Mouse (Mus musculus): Measurements from ENCODE around the gene Col23a1. TPM values are rescaled to one million over a fixed set of nuclear protein-coding genes. Genes with fewer than 3 reads are reported as not detected.

Col23a1 gene
- polyA plus RNA-seq, 1 experiment from 2014 or later, result 4.4 TPM

- no peaks in the 10 kb centered on the region for H3K9me3 ChIP-seq (ENCODE audit: control insufficient read depth, low read length)
- no peak overlapping the region for H3K4me2 ChIP-seq (ENCODE audit: low read length)
- H3K9ac ChIP-seq (ENCODE audit: low read depth, low read length), result no peak overlapping the region
- no peaks in the 10 kb centered on the region for H3K4me1 ChIP-seq (ENCODE audit: control insufficient read depth, insufficient read depth, low read depth, low read length)
- H3K36me3 ChIP-seq (ENCODE audit: control insufficient read depth, insufficient read depth, low read length), result no peaks in the 10 kb centered on the region
- no peak overlapping the region for H3K27ac ChIP-seq (ENCODE audit: low read depth, low read length)
- ATAC-seq, result no peak; the same call in 1 of the 2 replicates
- no peak overlapping the region for H3K4me3 ChIP-seq (ENCODE audit: low read length)
- 57% methylated on average over 13 of the region's 13 CpGs for WGBS
- no peaks in the 10 kb centered on the region for H3K27me3 ChIP-seq (replicated peaks; ENCODE audit: control insufficient read depth, insufficient read depth, low read length)
Observed at GRCm38 (mm10) chr11:51538919-51539758, 249.4 kb downstream of the Col23a1 start.

GRCm38 (mm10) chr11:51539759-51540282 is 250.1 kb downstream of the Col23a1 start:
- H3K27ac ChIP-seq (ENCODE audit: low read depth, low read length), result no peak overlapping the region
- H3K36me3 ChIP-seq (ENCODE audit: control insufficient read depth, insufficient read depth, low read length), result no peaks in the 10 kb centered on the region
- H3K4me3 ChIP-seq (ENCODE audit: low read length), result no peak overlapping the region
- no peaks in the 10 kb centered on the region for H3K27me3 ChIP-seq (replicated peaks; ENCODE audit: control insufficient read depth, insufficient read depth, low read length)
- ATAC-seq, result peak; percentile 88
- no peak overlapping the region for H3K9ac ChIP-seq (ENCODE audit: low read depth, low read length)
- H3K9me3 ChIP-seq (ENCODE audit: control insufficient read depth, low read length), result no peaks in the 10 kb centered on the region
- H3K4me1 ChIP-seq (ENCODE audit: control insufficient read depth, insufficient read depth, low read depth, low read length), result no peaks in the 10 kb centered on the region
- 19% methylated on average over 10 of the region's 10 CpGs for WGBS
- no peak overlapping the region for H3K4me2 ChIP-seq (ENCODE audit: low read length)

- no peak overlapping the region for H3K27ac ChIP-seq (ENCODE audit: low read depth, low read length)
- WGBS, result 58% methylated on average over 9 of the region's 9 CpGs
- no peaks in the 10 kb centered on the region for H3K9me3 ChIP-seq (ENCODE audit: control insufficient read depth, low read length)
- H3K36me3 ChIP-seq (ENCODE audit: control insufficient read depth, insufficient read depth, low read length), result no peaks in the 10 kb centered on the region
- no peaks in the 10 kb centered on the region for H3K4me1 ChIP-seq (ENCODE audit: control insufficient read depth, insufficient read depth, low read depth, low read length)
- H3K4me2 ChIP-seq (ENCODE audit: low read length), result no peak overlapping the region
- H3K4me3 ChIP-seq (ENCODE audit: low read length), result no peak overlapping the region
- ATAC-seq, result no peak
- H3K9ac ChIP-seq (ENCODE audit: low read depth, low read length), result no peak overlapping the region
- H3K27me3 ChIP-seq (replicated peaks; ENCODE audit: control insufficient read depth, insufficient read depth, low read length), result no peaks in the 10 kb centered on the region
Observed at GRCm38 (mm10) chr11:51542424-51542823, 252.7 kb downstream of the Col23a1 start.

GRCm38 (mm10) chr11:51543487-51544050 is 253.8 kb downstream of the Col23a1 start:
- H3K27ac ChIP-seq (ENCODE audit: low read depth, low read length), result no peak overlapping the region
- H3K4me1 ChIP-seq (ENCODE audit: control insufficient read depth, insufficient read depth, low read depth, low read length), result no peaks in the 10 kb centered on the region
- no peak overlapping the region for H3K4me2 ChIP-seq (ENCODE audit: low read length)
- no peak for ATAC-seq
- no peaks in the 10 kb centered on the region for H3K9me3 ChIP-seq (ENCODE audit: control insufficient read depth, low read length)
- H3K36me3 ChIP-seq (ENCODE audit: control insufficient read depth, insufficient read depth, low read length), result no peaks in the 10 kb centered on the region
- WGBS, result 35% methylated on average over 7 of the region's 7 CpGs
- no peaks in the 10 kb centered on the region for H3K27me3 ChIP-seq (replicated peaks; ENCODE audit: control insufficient read depth, insufficient read depth, low read length)
- H3K4me3 ChIP-seq (ENCODE audit: low read length), result no peak overlapping the region
- H3K9ac ChIP-seq (ENCODE audit: low read depth, low read length), result no peak overlapping the region

- H3K4me1 ChIP-seq (ENCODE audit: control insufficient read depth, insufficient read depth, low read depth, low read length), result no peaks in the 10 kb centered on the region
- 66% methylated on average over 2 of the region's 2 CpGs for WGBS
- H3K9ac ChIP-seq (ENCODE audit: low read depth, low read length), result no peak overlapping the region
- H3K9me3 ChIP-seq (ENCODE audit: control insufficient read depth, low read length), result no peaks in the 10 kb centered on the region
- no peaks in the 10 kb centered on the region for H3K27me3 ChIP-seq (replicated peaks; ENCODE audit: control insufficient read depth, insufficient read depth, low read length)
- H3K4me3 ChIP-seq (ENCODE audit: low read length), result no peak overlapping the region
- no peak for ATAC-seq
- H3K36me3 ChIP-seq (ENCODE audit: control insufficient read depth, insufficient read depth, low read length), result no peaks in the 10 kb centered on the region
- no peak overlapping the region for H3K4me2 ChIP-seq (ENCODE audit: low read length)
- H3K27ac ChIP-seq (ENCODE audit: low read depth, low read length), result no peak overlapping the region
Observed at GRCm38 (mm10) chr11:51544413-51544812, 254.7 kb downstream of the Col23a1 start.

GRCm38 (mm10) chr11:51545811-51546210 is 256.1 kb downstream of the Col23a1 start:
- no peak overlapping the region for H3K4me2 ChIP-seq (ENCODE audit: low read length)
- H3K27me3 ChIP-seq (replicated peaks; ENCODE audit: control insufficient read depth, insufficient read depth, low read length), result no peaks in the 10 kb centered on the region
- H3K9me3 ChIP-seq (ENCODE audit: control insufficient read depth, low read length), result no peaks in the 10 kb centered on the region
- no peaks in the 10 kb centered on the region for H3K36me3 ChIP-seq (ENCODE audit: control insufficient read depth, insufficient read depth, low read length)
- 74% methylated on average over 4 of the region's 4 CpGs for WGBS
- no peak overlapping the region for H3K9ac ChIP-seq (ENCODE audit: low read depth, low read length)
- no peak for ATAC-seq
- H3K4me3 ChIP-seq (ENCODE audit: low read length), result no peak overlapping the region
- H3K4me1 ChIP-seq (ENCODE audit: control insufficient read depth, insufficient read depth, low read depth, low read length), result no peaks in the 10 kb centered on the region
- H3K27ac ChIP-seq (ENCODE audit: low read depth, low read length), result no peak overlapping the region

- WGBS, result 66% methylated on average over 5 of the region's 5 CpGs
- no peaks in the 10 kb centered on the region; the same call in 1 of the 2 replicates for H3K4me1 ChIP-seq (ENCODE audit: control insufficient read depth, insufficient read depth, low read depth, low read length)
- H3K9ac ChIP-seq (ENCODE audit: low read depth, low read length), result no peak overlapping the region
- H3K9me3 ChIP-seq (ENCODE audit: control insufficient read depth, low read length), result no peaks in the 10 kb centered on the region
- no peaks in the 10 kb centered on the region for H3K36me3 ChIP-seq (ENCODE audit: control insufficient read depth, insufficient read depth, low read length)
- no peaks in the 10 kb centered on the region for H3K27me3 ChIP-seq (replicated peaks; ENCODE audit: control insufficient read depth, insufficient read depth, low read length)
- H3K4me3 ChIP-seq (ENCODE audit: low read length), result no peak overlapping the region
- no peak for ATAC-seq
- H3K4me2 ChIP-seq (ENCODE audit: low read length), result no peak overlapping the region
- no peak overlapping the region for H3K27ac ChIP-seq (ENCODE audit: low read depth, low read length)
Observed at GRCm38 (mm10) chr11:51551253-51551652, 261.5 kb downstream of the Col23a1 start.

GRCm38 (mm10) chr11:51552091-51552490 is 262.4 kb downstream of the Col23a1 start:
- Histone ChIP-seq H3K4me3 (ENCODE audit: low read length) (no peak overlapping the region), H3K4me2 (ENCODE audit: low read length) (no peak overlapping the region), H3K9me3 (ENCODE audit: control insufficient read depth, low read length) (no peaks in the 10 kb centered on the region), H3K27me3 (replicated peaks; ENCODE audit: control insufficient read depth, insufficient read depth, low read length) (no peaks in the 10 kb centered on the region), H3K4me1 (ENCODE audit: control insufficient read depth, insufficient read depth, low read depth, low read length) (no peaks in the 10 kb centered on the region; the same call in 1 of the 2 replicates), H3K27ac (ENCODE audit: low read depth, low read length) (no peak overlapping the region), H3K36me3 (ENCODE audit: control insufficient read depth, insufficient read depth, low read length) (no peaks in the 10 kb centered on the region), H3K9ac (ENCODE audit: low read depth, low read length) (no peak overlapping the region)
- 40% methylated on average over 3 of the region's 3 CpGs for WGBS
- no peak for ATAC-seq

GRCm38 (mm10) chr11:51554590-51554989 is 264.9 kb downstream of the Col23a1 start:
- no peaks in the 10 kb centered on the region for H3K36me3 ChIP-seq (ENCODE audit: control insufficient read depth, insufficient read depth, low read length)
- no peak overlapping the region for H3K4me3 ChIP-seq (ENCODE audit: low read length)
- 66% methylated on average over 7 of the region's 10 CpGs for WGBS
- H3K4me1 ChIP-seq (ENCODE audit: control insufficient read depth, insufficient read depth, low read depth, low read length), result no peaks in the 10 kb centered on the region; the same call in 1 of the 2 replicates
- no peak overlapping the region for H3K9ac ChIP-seq (ENCODE audit: low read depth, low read length)
- no peaks in the 10 kb centered on the region for H3K9me3 ChIP-seq (ENCODE audit: control insufficient read depth, low read length)
- 0 out of 2 replicates have a peak overlapping the region, but pooled peaks have one; percentile 23 for H3K4me2 ChIP-seq (ENCODE audit: low read length)
- no peak overlapping the region for H3K27ac ChIP-seq (ENCODE audit: low read depth, low read length)
- no peaks in the 10 kb centered on the region for H3K27me3 ChIP-seq (replicated peaks; ENCODE audit: control insufficient read depth, insufficient read depth, low read length)
- no peak for ATAC-seq

All from hindbrain, embryonic 16.5 days (tissue).